Mouse (Mus musculus): Measurements from ENCODE around the gene Ilf2.

Ilf2 gene

DNA sequence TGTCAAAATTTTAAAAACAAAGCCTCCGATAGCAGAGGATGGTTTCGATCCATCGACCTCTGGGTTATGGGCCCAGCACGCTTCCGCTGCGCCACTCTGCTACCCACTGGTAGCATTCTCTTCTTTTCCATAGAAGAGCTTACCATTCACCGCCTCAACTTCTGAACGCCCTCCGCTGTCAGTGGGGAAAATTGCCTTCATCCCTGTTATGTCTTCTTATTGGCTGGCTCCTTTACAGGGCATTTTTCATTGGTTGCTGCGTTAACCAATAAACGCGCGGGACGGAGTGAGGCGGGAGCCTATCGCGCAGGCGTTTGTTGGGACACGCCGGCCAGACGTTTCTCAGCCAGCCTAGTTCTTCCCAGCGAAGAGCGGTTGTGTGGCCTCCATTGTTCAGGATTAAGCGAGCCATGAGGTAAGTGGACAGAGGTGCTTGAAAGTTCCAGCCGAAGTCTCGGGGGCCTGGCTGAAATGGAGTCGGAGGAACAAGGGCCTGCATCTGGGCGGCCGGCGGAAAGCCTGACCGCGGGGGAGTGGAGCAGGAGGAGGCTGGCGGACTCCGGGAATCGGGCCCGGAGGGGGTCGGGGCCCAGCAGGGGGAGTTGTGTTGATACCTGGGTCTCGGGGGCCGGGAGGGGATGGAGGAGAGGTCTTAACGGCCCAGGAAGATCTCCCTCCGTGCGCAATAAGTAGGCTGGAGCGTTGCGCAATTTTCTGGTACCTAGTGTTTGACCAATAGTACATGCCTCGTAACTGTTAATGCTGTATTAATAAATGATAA lies at the start of gene Ilf2:
Gene Ilf2 (plus strand): TSS at position 296 of the 781 bp plus-strand sequence.
- DNase-seq (ENCODE audit: low read depth, low spot score): peak; percentile 99

DNA sequence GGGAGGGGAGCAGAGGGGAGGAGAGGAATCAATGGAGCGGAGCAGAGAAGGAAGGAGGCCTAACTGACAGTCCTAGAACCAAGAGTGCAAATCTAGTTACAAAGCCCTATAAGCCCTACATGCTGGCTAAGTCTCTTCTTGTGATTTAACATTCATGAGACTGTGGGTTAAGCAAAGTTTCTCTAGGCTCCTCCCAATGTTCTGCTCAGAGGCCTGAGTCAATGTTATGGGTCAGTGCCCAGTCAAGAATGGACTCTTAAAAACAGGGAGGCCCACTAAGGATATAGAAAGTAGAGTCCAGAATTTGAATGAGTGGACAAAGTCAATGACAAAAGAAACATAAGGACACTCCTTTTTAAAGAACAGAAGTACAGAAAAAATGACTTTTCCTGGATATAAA lies 48.4 kb upstream of the Ilf2 start:
- no peak for DNase-seq (ENCODE audit: low read depth, low spot score)

DNA sequence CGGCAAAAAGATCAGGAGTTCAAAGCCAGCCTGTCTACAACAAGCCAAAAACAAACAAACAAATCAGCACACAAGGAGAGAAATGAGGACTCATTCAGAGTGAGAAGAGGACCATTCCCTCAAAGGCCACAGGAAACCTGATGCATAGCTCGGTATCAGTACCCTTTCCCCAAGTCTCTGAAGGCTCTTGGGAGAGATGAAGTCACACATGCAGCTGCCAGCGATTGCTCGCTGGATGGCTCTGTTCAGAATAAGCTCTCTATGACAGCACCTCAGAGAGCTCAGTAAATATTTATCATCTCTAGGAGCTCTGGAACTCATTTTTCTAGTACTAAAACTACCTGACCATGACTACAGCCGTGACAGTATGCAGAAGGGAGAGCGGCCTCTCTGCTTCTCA lies 47.7 kb upstream of the Ilf2 start:
- DNase-seq (ENCODE audit: low read depth, low spot score): no peak

DNA sequence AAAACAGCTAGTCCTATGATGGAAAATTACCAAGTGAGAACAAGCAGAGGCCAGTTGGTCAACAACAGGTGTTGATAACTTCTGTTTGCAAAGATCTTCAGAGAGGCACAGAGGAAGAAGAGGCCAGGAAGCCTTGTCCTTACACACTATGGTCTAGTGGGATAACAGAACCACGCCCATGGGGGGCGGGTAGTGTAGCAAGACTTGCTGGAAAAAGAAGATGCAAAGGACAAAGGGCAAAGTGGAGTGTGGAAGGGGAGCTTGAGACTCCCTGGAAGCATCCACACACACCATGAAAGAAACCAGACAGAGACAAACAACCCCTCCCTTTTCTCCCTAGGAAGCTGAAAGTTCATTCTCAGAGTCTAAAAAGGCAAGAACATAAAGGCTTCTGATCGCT lies 46.4 kb upstream of the Ilf2 start:
- peak; percentile 89 for DNase-seq (ENCODE audit: low read depth, low spot score)

DNA sequence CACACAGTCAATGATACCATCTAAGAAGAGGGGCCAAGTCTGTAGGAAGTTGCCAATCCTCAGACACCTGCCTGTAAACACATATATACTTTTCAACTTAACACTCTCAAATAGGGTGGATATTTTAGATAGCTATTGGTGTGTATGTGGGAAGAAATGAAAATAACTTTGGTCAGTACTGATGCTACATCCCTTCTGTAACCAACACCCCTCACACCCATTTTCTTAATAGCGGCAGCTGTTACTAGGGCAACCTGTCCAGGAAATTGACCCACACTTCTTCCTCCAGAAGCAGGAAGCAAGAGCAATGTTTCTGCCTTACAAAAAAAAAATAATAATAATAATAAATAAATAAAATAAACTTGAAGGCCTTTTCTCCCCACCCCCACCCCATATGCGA lies 43.6 kb upstream of the Ilf2 start:
- DNase-seq (ENCODE audit: low read depth, low spot score): no peak

DNA sequence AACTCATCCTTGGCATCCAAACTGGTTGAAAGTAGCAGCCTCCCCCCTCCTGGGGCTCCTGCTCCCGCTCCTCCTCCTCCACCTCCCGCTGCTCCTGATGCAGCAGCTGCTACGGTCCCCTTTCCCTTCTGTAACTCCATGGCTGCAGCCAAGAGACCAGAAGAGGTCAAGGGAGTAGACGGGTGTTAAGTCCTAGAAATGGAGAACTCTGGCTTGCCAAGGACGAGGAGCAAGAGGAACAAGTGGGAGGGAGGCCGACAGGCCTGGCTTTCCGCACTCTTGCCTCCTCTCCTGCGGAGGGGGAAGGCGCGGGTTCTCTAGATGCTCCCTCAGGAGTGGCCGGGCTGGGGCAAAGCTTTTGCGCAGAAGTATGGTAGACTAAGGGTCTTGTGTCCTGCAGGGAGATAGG lies 43.1 kb upstream of the Ilf2 start:
- DNase-seq (ENCODE audit: low read depth, low spot score): peak; percentile 67

DNA sequence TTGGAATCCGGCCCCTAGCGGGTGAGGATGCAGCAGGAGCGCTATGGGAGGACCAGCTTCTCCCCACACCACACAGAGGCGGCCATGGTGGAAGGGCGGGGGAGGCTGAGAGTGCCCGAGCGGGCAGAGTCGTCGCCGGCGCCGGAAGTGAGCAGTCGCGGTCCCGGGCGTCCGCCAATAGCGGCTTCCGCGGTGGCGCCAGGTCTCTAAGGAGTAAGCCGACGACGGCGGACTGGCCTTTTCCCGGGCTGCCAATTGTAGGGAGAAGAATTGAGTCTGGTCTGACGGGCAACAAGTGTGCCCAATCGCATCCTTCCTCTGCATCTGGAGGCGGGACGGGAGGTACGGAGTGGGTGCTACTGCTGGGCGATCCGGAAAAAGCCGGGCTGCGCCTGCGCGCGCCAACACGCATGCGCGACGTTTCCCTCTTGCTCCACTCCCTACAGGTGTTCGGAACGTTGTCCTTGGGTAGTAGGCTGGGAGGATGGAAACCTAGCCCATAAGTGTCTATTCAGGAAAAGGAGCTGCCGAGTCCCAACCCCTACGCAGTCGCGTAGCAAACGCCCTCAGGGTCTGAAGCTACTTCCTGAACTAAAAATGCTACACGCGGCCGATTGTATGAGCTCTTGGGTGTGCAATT lies 42.4 kb upstream of the Ilf2 start, which contains the start of gene Ints3:
Gene Ints3 (minus strand): TSS at position 242 of the 640 bp plus-strand sequence.
- DNase-seq (ENCODE audit: low read depth, low spot score): peak; percentile 100

DNA sequence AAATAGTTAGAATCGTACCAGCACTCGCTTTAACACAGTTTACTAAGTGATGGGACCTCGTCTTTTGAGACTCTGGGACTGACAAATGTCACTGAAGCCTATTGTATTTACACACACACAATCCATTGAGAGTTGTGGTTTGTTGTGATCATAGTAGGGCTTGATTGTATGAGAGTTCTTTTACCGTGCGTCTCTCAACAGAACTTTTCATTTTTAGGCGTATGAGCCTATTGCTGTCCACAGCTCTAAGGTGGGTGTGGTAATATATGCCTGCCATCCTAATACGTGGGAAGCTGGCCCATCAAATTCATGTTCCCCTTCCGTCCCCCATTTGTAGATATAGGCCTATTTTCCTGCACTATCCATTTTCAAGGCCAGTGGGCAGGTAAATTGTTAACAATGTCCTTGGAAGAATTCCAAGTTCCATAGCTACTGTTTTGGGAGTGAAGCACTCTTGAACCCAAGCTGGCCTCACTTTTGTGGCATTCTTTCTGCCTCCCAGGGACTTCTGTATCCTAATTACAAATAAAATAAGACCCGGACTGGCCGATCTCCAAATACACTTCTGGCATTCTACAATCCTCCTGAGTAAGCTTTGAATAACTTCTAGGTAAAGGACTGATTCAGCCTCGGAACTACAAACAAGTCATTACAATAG lies 41.7 kb upstream of the Ilf2 start:
- no peak for DNase-seq (ENCODE audit: low read depth, low spot score)

DNA sequence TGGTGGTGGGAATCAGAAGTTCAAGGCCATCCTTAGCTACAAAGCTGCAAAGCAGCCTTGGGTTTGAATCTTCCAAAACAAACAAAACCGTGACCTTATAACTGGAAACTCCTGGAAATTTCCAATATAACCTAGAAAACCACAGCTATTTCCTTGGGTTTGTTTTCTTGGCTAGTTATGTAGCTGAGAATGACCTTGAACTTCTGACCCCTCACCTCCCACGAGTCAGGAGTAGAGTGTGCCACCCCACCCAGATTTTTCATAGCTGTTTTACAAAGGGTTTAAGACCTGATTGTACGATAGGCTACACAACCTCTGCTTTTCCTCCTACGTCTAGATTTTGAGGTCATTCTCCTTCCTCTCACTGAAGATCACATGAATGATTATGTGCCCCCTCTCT lies 38.8 kb upstream of the Ilf2 start:
- peak; percentile 97 for DNase-seq (ENCODE audit: low read depth, low spot score)

DNA sequence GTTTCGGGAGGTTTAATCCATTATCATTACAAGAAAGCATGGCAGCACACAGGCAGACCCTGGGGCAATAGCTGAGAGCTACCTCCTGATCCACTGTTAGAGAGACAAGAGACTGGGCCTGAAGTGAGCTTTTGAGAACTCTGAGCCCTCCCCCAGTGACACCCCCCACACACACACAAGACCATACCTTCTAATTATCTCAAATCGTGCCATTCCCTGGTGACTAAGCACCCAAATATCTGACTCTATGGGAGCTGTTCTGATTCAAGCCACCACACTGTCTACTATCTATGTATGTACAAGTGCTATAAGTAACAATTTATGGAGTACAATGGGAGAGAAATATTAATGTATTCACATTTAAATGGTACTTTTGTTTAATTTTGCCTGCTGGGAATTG lies 35.2 kb upstream of the Ilf2 start:
- DNase-seq (ENCODE audit: low read depth, low spot score): no peak

DNA sequence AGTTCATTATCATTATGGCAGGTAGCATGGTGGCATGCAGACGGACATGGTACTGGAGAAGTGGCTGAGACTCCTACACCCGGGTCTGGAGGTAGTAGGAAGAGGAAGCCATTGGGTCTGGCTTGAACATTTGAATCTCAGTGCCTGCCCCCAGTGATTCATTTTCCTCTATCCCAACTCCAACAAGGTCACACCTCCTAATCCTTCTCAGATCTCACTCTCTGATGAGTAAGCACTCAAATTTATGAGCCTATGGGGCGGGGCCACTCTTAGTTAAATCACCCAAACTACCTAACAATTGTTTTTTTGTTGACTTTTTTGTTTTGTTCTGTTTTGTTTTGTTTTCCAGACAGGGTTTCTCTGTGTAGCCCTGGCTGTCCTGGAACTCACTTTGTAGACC lies 31.9 kb upstream of the Ilf2 start:
- DNase-seq (ENCODE audit: low read depth, low spot score): peak; percentile 60

DNA sequence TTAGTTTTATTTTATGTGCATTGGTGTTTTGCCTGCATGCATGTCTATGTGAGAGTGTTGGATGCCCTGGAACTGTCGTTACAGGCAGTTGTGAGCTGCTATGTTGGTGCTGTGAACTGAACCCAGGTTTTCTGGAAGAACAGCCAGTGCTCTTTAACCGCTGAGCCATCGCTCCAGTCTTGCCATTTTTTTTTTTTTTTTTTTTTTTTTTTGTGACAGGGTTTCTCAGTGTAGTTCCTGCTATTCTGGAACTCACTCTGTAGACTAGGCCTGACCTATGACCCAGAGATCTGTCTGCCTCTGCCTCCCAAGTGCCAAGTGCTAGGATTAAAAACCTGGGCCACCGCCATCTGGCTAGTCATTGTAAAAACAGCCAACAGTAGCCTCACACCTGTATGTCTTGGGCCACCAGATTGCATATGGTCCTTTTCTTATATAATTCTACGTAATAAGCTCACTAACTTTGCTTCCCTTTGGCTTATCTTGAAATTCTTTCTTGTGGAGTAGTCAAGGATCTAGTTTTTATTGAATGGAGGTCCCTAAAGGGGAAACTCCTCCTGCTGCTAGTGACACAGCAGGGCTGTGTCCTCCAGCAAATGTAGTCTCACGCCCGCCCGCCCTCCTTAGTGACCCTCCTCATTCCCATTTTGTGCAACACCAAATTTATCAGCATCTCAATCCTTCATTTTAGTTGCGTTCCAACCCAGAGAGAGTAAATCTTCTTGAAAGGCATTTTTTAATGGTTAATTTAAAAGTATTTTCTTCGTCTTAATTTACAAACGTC lies 30.3 kb upstream of the Ilf2 start:
- peak; percentile 55 for DNase-seq (ENCODE audit: low read depth, low spot score)

DNA sequence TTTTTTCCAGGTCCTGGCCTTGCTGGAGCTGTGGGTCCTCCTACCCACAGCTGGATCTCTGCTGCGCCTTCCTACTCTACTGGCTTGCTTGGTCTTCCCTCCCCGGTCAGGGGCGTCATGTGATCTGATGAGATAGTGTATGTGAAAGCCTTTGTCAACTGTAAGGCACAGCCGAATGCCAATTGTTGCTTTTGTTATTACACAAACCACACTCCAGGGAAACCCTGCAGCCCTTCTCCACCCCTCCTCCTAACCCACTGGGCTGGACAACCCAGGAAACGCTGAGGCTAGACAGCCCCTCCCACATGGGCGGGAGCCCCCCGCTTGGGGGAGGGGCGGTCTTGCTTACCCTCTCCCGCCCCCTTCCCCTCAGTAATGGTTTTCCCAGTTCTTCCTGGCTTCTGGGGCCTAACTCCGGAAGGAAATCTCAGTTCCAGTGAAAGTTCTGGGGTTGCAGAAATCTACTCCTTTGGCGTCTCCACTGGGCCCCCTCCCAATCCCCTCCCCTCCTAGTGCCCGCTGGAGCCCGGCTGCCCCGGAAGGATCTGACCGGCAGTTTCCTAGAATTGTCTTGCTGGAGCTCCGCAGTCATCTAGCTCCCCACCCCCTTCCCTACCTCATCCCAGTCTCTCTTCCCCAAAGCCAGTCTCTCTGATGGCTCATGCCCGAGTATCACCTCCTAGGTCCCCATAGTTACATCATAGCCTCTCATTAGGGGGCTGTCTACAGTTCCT lies 29.4 kb upstream of the Ilf2 start:
- peak; percentile 100 for DNase-seq (ENCODE audit: low read depth, low spot score)

DNA sequence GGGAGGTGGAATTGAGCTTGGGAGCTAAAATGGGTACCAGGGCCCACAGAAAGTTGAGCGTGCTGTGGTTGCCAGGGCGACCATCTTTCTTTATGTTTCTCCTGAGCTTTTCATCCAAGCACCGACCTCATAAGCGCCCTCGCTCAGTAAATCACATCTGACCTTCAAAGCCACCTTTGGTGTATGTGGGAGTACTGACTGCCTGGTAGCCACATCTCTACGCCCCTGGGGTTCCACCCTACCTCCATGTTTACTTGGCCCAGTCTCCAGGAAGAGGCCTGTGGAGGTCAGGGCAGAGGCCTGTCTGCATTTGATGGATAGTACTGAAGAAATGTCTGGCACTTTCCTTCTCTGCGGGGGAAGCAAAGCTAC lies 28.8 kb upstream of the Ilf2 start:
- peak; percentile 89 for DNase-seq (ENCODE audit: low read depth, low spot score)

DNA sequence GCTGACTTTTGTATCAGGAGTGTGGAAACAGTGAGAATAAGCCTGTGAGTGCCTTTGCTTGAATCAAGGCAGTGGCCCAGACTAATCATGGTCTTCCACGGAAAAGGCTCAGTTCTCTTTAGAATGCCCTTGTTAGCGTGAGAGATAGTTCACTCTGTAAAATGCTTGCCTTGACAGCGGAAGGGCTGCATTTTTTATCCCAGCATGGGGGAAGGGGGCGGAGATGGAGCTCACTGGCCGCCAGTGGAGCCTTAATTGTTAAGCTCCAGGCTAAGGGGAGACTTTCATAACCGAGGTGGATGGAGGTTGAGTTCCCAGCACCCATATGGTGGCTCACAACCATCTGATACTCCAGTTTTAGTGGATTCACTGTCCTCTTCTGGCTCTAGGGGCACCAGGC lies 27.3 kb upstream of the Ilf2 start:
- DNase-seq (ENCODE audit: low read depth, low spot score): peak; percentile 80

DNA sequence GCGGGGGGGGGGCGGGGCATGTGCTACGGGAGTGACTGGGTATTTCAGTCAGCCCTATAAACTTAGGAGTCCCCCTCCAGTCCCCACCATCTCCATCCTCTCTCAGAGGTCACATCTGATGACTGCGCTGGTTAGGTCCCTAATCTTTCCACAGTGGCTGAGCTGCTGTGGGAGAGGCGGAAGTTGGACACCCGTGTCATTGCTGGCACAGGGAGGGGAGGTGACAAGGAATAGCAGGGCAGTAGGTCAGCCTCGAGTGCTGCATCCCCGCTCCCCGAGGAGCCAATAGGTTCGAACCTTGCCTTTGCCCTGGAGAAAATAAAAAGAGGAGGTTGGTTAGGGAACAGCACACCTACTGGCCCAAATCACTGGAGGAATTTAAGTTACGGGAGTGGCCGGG lies 25.1 kb upstream of the Ilf2 start:
- DNase-seq (ENCODE audit: low read depth, low spot score): no peak

DNA sequence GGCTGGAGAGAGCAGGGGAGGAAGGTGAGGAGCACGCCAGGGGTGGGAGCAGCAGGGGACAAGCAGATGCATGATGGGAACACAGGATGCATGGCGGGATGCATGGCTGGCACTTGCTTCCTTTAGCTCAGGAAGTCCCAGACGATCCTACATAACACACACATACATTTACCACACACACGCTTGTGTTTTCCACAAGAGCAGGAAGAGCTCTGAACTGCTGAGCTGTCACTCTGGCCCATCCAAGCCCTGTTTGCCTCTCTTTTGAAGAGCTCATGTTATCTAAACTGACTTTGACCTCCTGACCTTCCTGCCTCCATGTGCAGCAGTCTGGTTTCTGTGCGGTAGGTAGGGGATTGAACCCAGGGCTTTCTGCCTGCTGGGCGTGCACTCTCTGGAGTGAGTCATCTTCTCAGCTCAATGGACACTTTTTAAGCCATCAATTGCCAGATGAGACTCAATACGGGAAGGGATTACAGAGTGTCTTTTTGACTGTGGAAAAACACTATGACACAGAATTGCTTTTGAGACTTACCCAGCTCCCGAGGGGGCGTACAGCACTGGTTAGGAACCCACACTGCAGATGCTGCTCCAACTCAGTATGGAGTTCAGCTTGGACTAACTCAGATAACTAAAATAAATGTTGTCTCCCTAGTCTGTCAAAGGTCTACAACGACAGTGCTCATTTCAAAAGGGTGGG lies 24.4 kb upstream of the Ilf2 start:
- DNase-seq (ENCODE audit: low read depth, low spot score): peak; percentile 86

DNA sequence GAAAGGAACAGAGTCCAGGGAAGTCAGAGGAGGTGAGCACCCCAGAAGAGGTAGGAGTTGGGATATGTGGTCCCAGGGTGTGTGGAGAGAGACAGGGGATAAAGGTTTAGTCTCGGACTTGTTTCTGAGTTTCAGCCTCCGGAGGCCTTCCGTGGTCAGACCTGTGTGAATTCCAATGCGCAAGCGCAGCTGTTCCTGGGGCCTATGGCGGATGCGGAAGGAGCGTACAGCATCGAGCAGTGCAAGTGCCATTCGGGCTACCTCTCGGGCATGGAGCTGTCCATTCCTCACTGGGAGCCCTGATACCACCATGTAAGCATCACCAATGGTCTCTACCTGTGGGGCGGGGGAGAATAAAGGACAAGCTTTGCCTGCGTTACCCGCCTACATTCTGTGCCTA lies 21.0 kb upstream of the Ilf2 start:
- peak; percentile 86 for DNase-seq (ENCODE audit: low read depth, low spot score)

DNA sequence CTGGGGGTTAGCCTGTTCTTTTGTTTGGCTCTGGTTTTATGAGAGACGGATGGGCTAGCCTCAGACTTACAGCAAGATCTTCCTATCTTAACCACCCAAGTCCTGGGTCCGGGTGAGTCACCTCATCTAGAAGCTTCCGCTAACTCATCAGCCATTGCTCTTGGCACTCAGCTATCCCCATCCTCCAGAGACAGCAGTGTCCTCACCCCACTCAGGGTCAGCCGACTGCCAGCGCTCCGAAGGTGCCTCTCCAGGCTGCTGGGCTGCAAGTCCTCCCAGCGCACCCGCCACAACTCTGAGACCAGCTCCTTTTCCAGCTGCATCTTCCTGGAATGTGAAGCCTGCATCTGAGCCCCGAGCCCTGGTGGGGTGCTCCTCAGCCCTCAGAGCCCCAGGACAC lies 16.2 kb upstream of the Ilf2 start:
- no peak for DNase-seq (ENCODE audit: low read depth, low spot score)

DNA sequence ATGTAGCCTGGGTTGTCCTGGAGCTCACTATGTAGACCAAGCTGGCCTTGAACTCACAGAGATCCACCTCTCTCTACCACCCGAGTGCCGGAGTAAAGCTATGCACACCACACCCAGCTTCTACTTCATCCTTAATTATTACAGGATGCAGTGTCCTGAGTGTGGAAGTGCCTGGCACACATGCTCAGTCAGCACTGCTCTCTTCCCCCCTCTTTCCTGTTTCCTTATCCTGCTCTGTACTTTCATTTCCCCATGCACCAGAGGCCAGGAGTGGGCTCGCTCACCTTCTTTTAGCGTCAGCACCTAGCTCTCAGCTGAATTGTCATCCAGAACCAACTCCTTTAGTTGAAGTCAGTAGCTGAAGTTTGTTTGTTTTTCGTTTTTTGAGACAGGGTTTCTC lies 15.6 kb upstream of the Ilf2 start:
- DNase-seq (ENCODE audit: low read depth, low spot score): no peak

DNA sequence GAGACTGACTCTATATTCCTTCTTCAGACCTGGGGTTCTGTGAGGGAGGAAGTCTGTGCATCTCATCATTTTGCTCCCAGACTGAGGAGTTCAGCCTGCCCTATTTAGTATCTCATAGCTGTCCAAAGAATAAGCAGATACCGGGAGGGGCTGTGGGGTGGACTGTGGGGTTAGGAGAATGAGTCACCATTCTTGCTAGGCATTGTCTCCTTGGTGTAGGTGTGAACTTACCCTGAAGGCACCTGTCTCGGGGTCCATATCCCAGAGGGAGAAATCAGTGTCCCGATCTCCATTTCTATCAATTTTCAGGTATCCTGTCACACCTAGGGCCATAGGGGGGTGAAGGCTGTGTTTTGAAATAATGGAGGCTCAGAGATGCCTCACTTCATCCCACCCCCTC lies 14.0 kb upstream of the Ilf2 start:
- no peak for DNase-seq (ENCODE audit: low read depth, low spot score)
